Mouse (Mus musculus) limb, embryonic 11.5 days (tissue): ENCODE measurements around the gene Tmem117. TPM values are rescaled to one million over a fixed set of nuclear protein-coding genes. Genes with fewer than 3 reads are reported as not detected.

Experiments used
- ATAC-seq: fragments of 200-750 bp; cut with Nextera tagmentation; 2 replicates; pipeline ENCODE4 v1.8.0; 2017; ENCODE audit warnings: low read depth; ENCODE audit not compliant: insufficient number of reproducible peaks, low FRiP score, low TSS enrichment
- DNase-seq: peaks from one replicate; pipeline ENCODE4 v3.0.0-alpha.2; 2015; ENCODE audit warnings: low spot score
- H3K27ac ChIP-seq: fragments of 300-500 bp; sonication (generic); replicated peaks from 2 replicates; pipeline ENCODE4 v1.5.1; 2014; ENCODE audit warnings: low read depth, mild to moderate bottlenecking, low read length
- H3K27me3 ChIP-seq: fragments of 300-500 bp; sonication (generic); 2 replicates; pipeline ENCODE4 v1.6.1; 2014; ENCODE audit warnings: mild to moderate bottlenecking, low read length, mixed read lengths; ENCODE audit not compliant: control insufficient read depth, insufficient read depth
- H3K36me3 ChIP-seq: fragments of 300-500 bp; sonication (generic); 2 replicates; pipeline ENCODE4 v1.6.1; 2014; ENCODE audit warnings: mild to moderate bottlenecking, low read length, moderate library complexity, mixed read lengths; ENCODE audit not compliant: control insufficient read depth, insufficient read depth
- H3K4me1 ChIP-seq: fragments of 300-500 bp; sonication (generic); 2 replicates; pipeline ENCODE4 v1.6.1; 2014; ENCODE audit warnings: low read length, mixed read lengths; ENCODE audit not compliant: control insufficient read depth, insufficient read depth
- H3K4me2 ChIP-seq: fragments of 300-500 bp; sonication (generic); 2 replicates; pipeline ENCODE4 v1.6.1; 2014; ENCODE audit warnings: low read depth, mild to moderate bottlenecking, moderate library complexity; ENCODE audit not compliant: severe bottlenecking
- H3K4me3 ChIP-seq: fragments of 300-500 bp; sonication (generic); 2 replicates; pipeline ENCODE4 v1.5.1; 2014; ENCODE audit warnings: low read depth, low read length
- H3K9ac ChIP-seq: fragments of 300-500 bp; sonication (generic); 2 replicates; pipeline ENCODE4 v1.6.1; 2014; ENCODE audit warnings: mild to moderate bottlenecking, low read length
- H3K9me3 ChIP-seq: fragments of 300-500 bp; sonication (generic); 2 replicates; pipeline ENCODE4 v1.6.1; 2016; ENCODE audit warnings: low read length; ENCODE audit not compliant: control insufficient read depth
- WGBS: fragments of 180-500 bp; shearing (Covaris S2); extraction: QIAGEN DNeasy Blood & Tissue Kit; methylation state at CpG from one replicate; pipeline ENCODE4 v1.1.7; 2014; 5-methylcytosine and 5-hydroxymethylcytosine counted together
- polyA plus RNA-seq: library from polyadenylated mRNA; unstranded; fragments of >200 nt; fragmentation: Nextera tagmentation; extraction: Ambion mirVana; gene quantifications from 2 replicates; pipeline ENCODE4 v1.2.1, GENCODE M21; 2014

Gene Tmem117
- polyA plus RNA-seq, 1 experiment from 2014 or later = 1.7 TPM

- no peaks in the 10 kb centered on the region for H3K36me3 ChIP-seq
- no peak overlapping the region for H3K9ac ChIP-seq
- H3K27me3 ChIP-seq = no peaks in the 10 kb centered on the region
- no peak for ATAC-seq
- H3K4me3 ChIP-seq = no peak overlapping the region
- H3K27ac ChIP-seq = no peak overlapping the region
- no peak overlapping the region for H3K4me2 ChIP-seq
- no peaks in the 10 kb centered on the region for H3K9me3 ChIP-seq
- no peaks in the 10 kb centered on the region; the same call in 1 of the 2 replicates for H3K4me1 ChIP-seq
- DNase-seq = no peak
- WGBS = 87% methylated on average over 6 of the region's 6 CpGs
Observed at GRCm38 (mm10) chr15:94664612-94665011, 35.6 kb downstream of the Tmem117 start.

- no peaks in the 10 kb centered on the region for H3K9me3 ChIP-seq
- no peak overlapping the region for H3K4me3 ChIP-seq
- no peaks in the 10 kb centered on the region for H3K4me1 ChIP-seq
- H3K27ac ChIP-seq = no peak overlapping the region
- no peak overlapping the region for H3K4me2 ChIP-seq
- H3K27me3 ChIP-seq = no peaks in the 10 kb centered on the region
- WGBS = 69% methylated on average over 3 of the region's 3 CpGs
- H3K9ac ChIP-seq = no peak overlapping the region
- no peaks in the 10 kb centered on the region for H3K36me3 ChIP-seq
- DNase-seq = no peak
- no peak for ATAC-seq
Observed at GRCm38 (mm10) chr15:94681135-94681534, 52.1 kb downstream of the Tmem117 start.

GRCm38 (mm10) chr15:94684269-94684668, 55.2 kb downstream of the Tmem117 start:
- Histone ChIP-seq H3K4me3 (no peak overlapping the region), H3K27ac (no peak overlapping the region), H3K9me3 (no peaks in the 10 kb centered on the region), H3K27me3 (no peaks in the 10 kb centered on the region), H3K36me3 (no peaks in the 10 kb centered on the region), H3K4me2 (no peak overlapping the region), H3K9ac (no peak overlapping the region), H3K4me1 (no peaks in the 10 kb centered on the region)
- ATAC-seq = no peak
- 86% methylated on average over 7 of the region's 7 CpGs for WGBS
- DNase-seq = no peak

- Histone ChIP-seq H3K9me3 (no peaks in the 10 kb centered on the region), H3K4me3 (no peak overlapping the region), H3K4me1 (no peaks in the 10 kb centered on the region), H3K4me2 (no peak overlapping the region), H3K27ac (no peak overlapping the region), H3K36me3 (no peaks in the 10 kb centered on the region), H3K9ac (no peak overlapping the region), H3K27me3 (no peaks in the 10 kb centered on the region)
- DNase-seq (no peak), ATAC-seq (no peak)
- 65% methylated on average over 7 of the region's 7 CpGs for WGBS
Observed at GRCm38 (mm10) chr15:94687176-94687575, 58.1 kb downstream of the Tmem117 start.

- no peaks in the 10 kb centered on the region for H3K4me1 ChIP-seq
- no peak overlapping the region for H3K9ac ChIP-seq
- 88% methylated on average over 3 of the region's 3 CpGs for WGBS
- DNase-seq (no peak), ATAC-seq (no peak)
- H3K4me3 ChIP-seq = no peak overlapping the region
- no peak overlapping the region for H3K27ac ChIP-seq
- H3K36me3 ChIP-seq = no peaks in the 10 kb centered on the region
- H3K4me2 ChIP-seq = no peak overlapping the region
- H3K9me3 ChIP-seq = no peaks in the 10 kb centered on the region
- no peaks in the 10 kb centered on the region for H3K27me3 ChIP-seq
Observed at GRCm38 (mm10) chr15:94687629-94688028, 58.6 kb downstream of the Tmem117 start.

GRCm38 (mm10) chr15:94689195-94689883, 60.3 kb downstream of the Tmem117 start:
- no peak for DNase-seq
- Histone ChIP-seq H3K36me3 (no peaks in the 10 kb centered on the region), H3K4me2 (no peak overlapping the region), H3K4me1 (no peaks in the 10 kb centered on the region), H3K27ac (no peak overlapping the region), H3K27me3 (no peaks in the 10 kb centered on the region), H3K9ac (no peak overlapping the region), H3K4me3 (no peak overlapping the region), H3K9me3 (no peaks in the 10 kb centered on the region)
- 87% methylated on average over 5 of the region's 5 CpGs for WGBS
- ATAC-seq = no peak

GRCm38 (mm10) chr15:94689884-94690231, 60.8 kb downstream of the Tmem117 start:
- Histone ChIP-seq H3K4me3 (no peak overlapping the region), H3K9ac (no peak overlapping the region), H3K27ac (no peak overlapping the region), H3K4me2 (no peak overlapping the region), H3K4me1 (no peaks in the 10 kb centered on the region), H3K9me3 (no peaks in the 10 kb centered on the region), H3K27me3 (no peaks in the 10 kb centered on the region), H3K36me3 (no peaks in the 10 kb centered on the region)
- no peak for DNase-seq
- 68% methylated on average over 6 of the region's 6 CpGs for WGBS
- ATAC-seq = no peak

GRCm38 (mm10) chr15:94722759-94723158, 93.7 kb downstream of the Tmem117 start:
- DNase-seq (peak; percentile 81), ATAC-seq (no peak)
- Histone ChIP-seq H3K27me3 (no peaks in the 10 kb centered on the region), H3K9me3 (no peaks in the 10 kb centered on the region), H3K9ac (no peak overlapping the region), H3K4me1 (no peaks in the 10 kb centered on the region), H3K4me3 (no peak overlapping the region), H3K4me2 (no peak overlapping the region), H3K27ac (no peak overlapping the region), H3K36me3 (no peaks in the 10 kb centered on the region)
- WGBS = 25% methylated on average over 5 of the region's 5 CpGs

GRCm38 (mm10) chr15:94732104-94732503, 103.1 kb downstream of the Tmem117 start:
- H3K4me2 ChIP-seq = no peak overlapping the region
- H3K27me3 ChIP-seq = no peaks in the 10 kb centered on the region
- no peak overlapping the region for H3K4me3 ChIP-seq
- no peak overlapping the region for H3K9ac ChIP-seq
- ATAC-seq (no peak), DNase-seq (no peak)
- no peaks in the 10 kb centered on the region for H3K4me1 ChIP-seq
- no peak overlapping the region for H3K27ac ChIP-seq
- no peaks in the 10 kb centered on the region for H3K9me3 ChIP-seq
- H3K36me3 ChIP-seq = no peaks in the 10 kb centered on the region
- 65% methylated on average over 4 of the region's 4 CpGs for WGBS
